Mouse (Mus musculus) heart, adult 9 months (tissue): Measurements from ENCODE around the gene Gm8897.
"Not testable (repeated sequence)": the region's sequence is repeated elsewhere in the genome, so short reads cannot be mapped to it uniquely, and the experiment has no call there.

Source experiments
- DNase-seq, 2 experiments: peaks; one replicate each; pipeline ENCODE4 v3.0.0; 2022; ENCODE audit warnings: low spot score in 2 of 2

The Gm8897 gene

DNA sequence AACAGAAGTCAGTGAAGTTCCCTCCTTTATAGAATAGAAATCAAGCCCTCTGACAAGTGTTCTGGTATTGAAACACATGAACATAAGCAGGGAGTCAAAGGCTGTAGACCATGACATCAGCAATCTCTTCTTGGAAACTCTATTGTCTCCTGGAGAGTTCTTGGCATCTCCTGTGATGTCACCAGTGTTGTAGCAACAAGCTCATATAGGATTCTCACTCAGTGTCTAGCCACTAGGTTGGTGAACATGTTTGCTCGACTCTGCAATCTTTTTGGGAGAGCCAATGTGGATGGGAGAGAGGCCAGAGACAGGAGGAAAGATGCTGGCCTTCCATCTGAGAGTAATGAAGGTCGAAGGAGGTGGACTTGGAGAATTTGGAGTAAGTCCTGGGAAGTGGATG, at the start of gene Gm8897:
TSS of gene Gm8897 (plus strand) at position 301 of the 400 bp plus-strand sequence.
- not testable (repeated sequence) for DNase-seq

DNA sequence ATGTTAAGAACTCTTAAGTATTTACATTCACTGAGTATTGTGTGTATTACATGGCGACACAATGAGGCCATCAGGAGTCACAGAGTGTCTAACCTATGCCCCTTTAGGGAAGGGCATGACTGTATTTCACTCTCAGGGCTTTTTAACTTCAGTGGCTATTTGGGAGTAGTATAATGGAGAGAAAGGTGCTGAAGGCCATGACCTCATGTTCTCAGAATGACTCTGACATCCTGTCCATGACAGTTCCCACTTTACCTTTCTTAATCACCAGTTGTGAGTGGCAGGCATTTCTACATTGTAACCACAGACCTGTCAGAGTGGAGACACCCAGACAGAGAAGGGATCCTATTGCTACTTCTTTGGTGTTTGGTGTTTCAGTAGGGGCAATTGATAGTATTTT, 473 bp downstream of the Gm8897 start:
- not testable (repeated sequence) for DNase-seq
